Mouse (Mus musculus): ENCODE results near the gene Fzd5.

GRCm38 (mm10) chr1:64736681-64737501 lies 660 bp downstream of the Fzd5 start:
- TF ChIP-seq POLR2A (IDR thresholded peaks at IDR 0.05; ENCODE audit: borderline replicate concordance, extremely low read depth, insufficient read depth, insufficient read length, poor library complexity, severe bottlenecking) = no peak
- no peak for TF ChIP-seq CTCF (IDR thresholded peaks at IDR 0.05; ENCODE audit: borderline replicate concordance, extremely low read depth, insufficient read depth, insufficient read length)
